Mouse (Mus musculus): ENCODE results near the gene Zmiz1. TPM values are rescaled to one million over a fixed set of nuclear protein-coding genes. Genes with fewer than 3 reads are reported as not detected.
A peak's percentile ranks its signal among the peaks of the same experiment; 100 is the strongest.

Gene Zmiz1
- total RNA-seq, 2 experiments from 2014 or later: 27.4 to 34.5 TPM

- intact Hi-C loops (cut with DNase I): no loop called here
These were observed 145.6 kb downstream of the Zmiz1 start for GRCm38 (mm10) chr14:25604395-25605142.

GRCm38 (mm10) chr14:25606372-25607140 lies 147.6 kb downstream of the Zmiz1 start:
- TF ChIP-seq CTCF (IDR thresholded peaks at IDR 0.05): no peak
- Histone ChIP-seq H3K27ac (peak overlapping the region; percentile 80), H3K4me3 (peak overlapping the region; percentile 81)
- DNase-seq: peak; percentile 79
- intact Hi-C loops (cut with DNase I): no loop called here

More at GRCm38 (mm10) chr14:25604395-25605142, 145.6 kb downstream of the Zmiz1 start:
- DNase-seq: no peak
- Histone ChIP-seq H3K4me3 (no peak overlapping the region), H3K27ac (0 out of 2 replicates have a peak overlapping the region, but pooled peaks have one; percentile 21)
- TF ChIP-seq CTCF (IDR thresholded peaks at IDR 0.05): no peak

GRCm38 (mm10) chr14:25607141-25607967 lies 148.4 kb downstream of the Zmiz1 start:
- intact Hi-C loops (cut with DNase I): no loop called here
- DNase-seq: peak; percentile 75

GRCm38 (mm10) chr14:25607968-25608491 lies 149.0 kb downstream of the Zmiz1 start:
- intact Hi-C loops (cut with DNase I): no loop called here
- Histone ChIP-seq H3K4me3 (peak overlapping the region; percentile 81), H3K27ac (peak overlapping the region; percentile 80)
- DNase-seq: peak; percentile 60
- no peak for TF ChIP-seq CTCF (IDR thresholded peaks at IDR 0.05)

More at GRCm38 (mm10) chr14:25607141-25607967, 148.4 kb downstream of the Zmiz1 start:
- Histone ChIP-seq H3K27ac (peak overlapping the region; percentile 80), H3K4me3 (peak overlapping the region; percentile 81)
- TF ChIP-seq CTCF (IDR thresholded peaks at IDR 0.05): no peak

- no peak for DNase-seq
- TF ChIP-seq CTCF (IDR thresholded peaks at IDR 0.05): no peak
- H3K4me3 ChIP-seq: peak overlapping the region; percentile 81
- H3K27ac ChIP-seq: peak overlapping the region; percentile 80
- intact Hi-C loops (cut with DNase I): no loop called here
These were observed 149.6 kb downstream of the Zmiz1 start for GRCm38 (mm10) chr14:25608618-25609017.

GRCm38 (mm10) chr14:25609355-25609754 lies 150.4 kb downstream of the Zmiz1 start:
- H3K27ac ChIP-seq: no peak overlapping the region
- TF ChIP-seq CTCF (IDR thresholded peaks at IDR 0.05): no peak
- no peak overlapping the region; the same call in 1 of the 2 replicates for H3K4me3 ChIP-seq
- no peak for DNase-seq
- intact Hi-C loops (cut with DNase I): no loop called here

GRCm38 (mm10) chr14:25610396-25611158 lies 151.6 kb downstream of the Zmiz1 start:
- peak overlapping the region; percentile 4; the same call in 1 of the 2 replicates for H3K27ac ChIP-seq
- no peak overlapping the region for H3K4me3 ChIP-seq
- no peak for DNase-seq
- intact Hi-C loops (cut with DNase I): no loop called here
- TF ChIP-seq CTCF (IDR thresholded peaks at IDR 0.05): no peak

GRCm38 (mm10) chr14:25611159-25611697 lies 152.2 kb downstream of the Zmiz1 start:
- intact Hi-C loops (cut with DNase I): no loop called here
- Histone ChIP-seq H3K4me3 (no peak overlapping the region), H3K27ac (peak overlapping the region; percentile 4; the same call in 1 of the 2 replicates)
- TF ChIP-seq CTCF (IDR thresholded peaks at IDR 0.05): no peak
- DNase-seq: no peak

GRCm38 (mm10) chr14:25611815-25612698 lies 153.1 kb downstream of the Zmiz1 start:
- no peak overlapping the region for H3K27ac ChIP-seq
- no peak for TF ChIP-seq CTCF (IDR thresholded peaks at IDR 0.05)
- H3K4me3 ChIP-seq: no peak overlapping the region
- intact Hi-C loops (cut with DNase I): no loop called here
- no peak for DNase-seq

GRCm38 (mm10) chr14:25613942-25614575 lies 155.1 kb downstream of the Zmiz1 start:
- intact Hi-C loops (cut with DNase I): no loop called here
- DNase-seq: no peak
- H3K27ac ChIP-seq: peak overlapping the region; percentile 9; the same call in 1 of the 2 replicates
- TF ChIP-seq CTCF (IDR thresholded peaks at IDR 0.05): no peak
- peak overlapping the region; percentile 9; the same call in 1 of the 2 replicates for H3K4me3 ChIP-seq

All from gastrocnemius, adult 2 months (tissue).